Mouse (Mus musculus): ENCODE measurements around the gene Ier5l.

Gene Ier5l

DNA sequence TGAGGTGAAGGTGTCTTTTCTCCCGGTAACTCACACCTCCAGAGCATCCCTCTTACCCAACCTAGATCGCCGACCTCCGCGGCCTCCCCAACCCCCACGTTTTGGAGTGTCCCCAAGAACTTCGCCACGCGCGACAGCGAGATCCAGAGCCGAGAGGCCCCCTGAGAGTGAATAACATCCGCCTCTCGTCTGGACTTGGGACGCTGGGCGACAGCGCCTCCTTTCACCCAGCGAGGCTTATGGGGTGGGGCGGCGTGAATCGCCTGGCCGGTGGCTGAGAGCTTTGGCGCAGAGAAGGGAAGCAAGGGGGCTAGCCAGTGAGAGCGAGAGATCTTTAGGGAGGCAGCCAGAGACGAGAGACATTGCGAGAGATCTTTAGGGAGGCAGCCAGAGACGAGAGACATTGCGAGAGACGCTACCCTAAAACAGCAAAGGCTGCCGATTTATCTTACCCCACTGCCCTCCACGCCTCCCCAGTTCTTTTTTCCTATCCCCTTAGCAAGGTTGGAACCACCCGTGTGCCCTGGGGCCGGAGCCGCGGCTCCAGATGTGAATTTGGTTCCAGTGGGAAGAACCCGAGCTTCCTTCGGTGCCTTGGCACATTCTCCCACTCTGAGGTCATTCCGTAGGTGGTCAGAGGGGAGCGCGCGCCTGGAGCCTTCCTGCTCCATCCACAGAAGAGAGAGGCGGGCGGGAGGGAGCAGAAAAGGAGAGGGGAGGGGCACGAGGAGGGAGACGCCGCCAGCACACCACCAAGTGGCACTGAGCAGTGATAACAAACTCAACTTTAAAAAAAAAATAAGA lies 3.7 kb downstream of the Ier5l start:
- peak; percentile 68 for DNase-seq

DNA sequence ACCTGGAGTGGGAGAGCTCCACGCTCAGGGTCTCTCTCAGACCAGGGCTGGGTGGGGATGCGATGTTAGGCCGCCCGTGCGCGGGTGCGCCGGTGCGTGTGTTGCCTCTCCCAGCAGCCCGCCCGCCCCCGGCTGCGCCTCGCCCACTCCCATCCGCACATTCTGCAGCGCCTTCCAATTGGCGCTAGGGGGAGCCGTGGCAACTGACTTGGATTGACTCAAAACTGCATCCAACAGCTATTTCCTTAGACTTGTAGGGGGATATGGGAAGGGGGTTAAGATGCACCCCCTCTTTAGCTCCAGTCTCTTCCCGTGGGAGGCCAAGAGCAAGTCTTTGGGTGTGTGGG lies 4.2 kb downstream of the Ier5l start:
- peak; percentile 53 for DNase-seq

DNA sequence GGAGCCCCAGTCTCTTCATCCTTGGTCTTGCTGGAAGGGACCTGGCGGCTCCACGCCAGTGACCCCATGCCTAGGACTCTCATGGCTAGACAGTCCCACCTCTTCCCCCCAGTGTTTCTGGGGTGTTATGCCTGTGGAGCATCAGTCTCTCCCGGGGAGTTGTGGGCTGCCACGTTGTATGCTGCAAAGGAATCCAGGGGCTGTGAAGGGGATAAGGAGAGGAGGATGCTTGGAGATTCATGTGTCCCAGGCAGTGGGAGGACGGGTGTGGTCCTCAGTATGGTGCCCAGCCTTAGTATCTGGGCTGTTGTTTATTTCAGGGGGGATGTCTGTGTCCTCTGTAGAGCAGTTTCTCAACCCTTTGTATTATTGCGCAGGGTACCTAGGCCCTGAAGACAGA lies 5.0 kb downstream of the Ier5l start:
- no peak for DNase-seq

DNA sequence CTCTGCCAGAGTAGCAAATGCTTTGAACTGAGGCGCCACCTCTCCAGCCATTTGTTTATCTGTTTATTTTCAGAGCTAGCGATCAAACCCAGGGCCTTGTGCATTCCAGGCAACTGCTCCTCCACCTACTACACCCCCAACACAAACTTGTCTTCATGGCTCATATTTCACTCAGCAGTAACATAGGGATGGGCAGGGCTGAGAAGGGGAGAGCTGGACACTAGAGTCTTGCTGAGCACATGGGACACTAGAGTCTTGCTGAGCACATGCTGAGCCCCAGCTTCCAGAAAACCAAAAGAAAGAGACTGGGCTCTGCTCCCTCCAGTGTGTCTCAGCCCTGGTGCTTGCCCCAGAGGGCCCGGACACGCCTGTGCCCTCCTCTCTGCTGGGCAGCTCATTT lies 7.2 kb downstream of the Ier5l start:
- no peak for DNase-seq

DNA sequence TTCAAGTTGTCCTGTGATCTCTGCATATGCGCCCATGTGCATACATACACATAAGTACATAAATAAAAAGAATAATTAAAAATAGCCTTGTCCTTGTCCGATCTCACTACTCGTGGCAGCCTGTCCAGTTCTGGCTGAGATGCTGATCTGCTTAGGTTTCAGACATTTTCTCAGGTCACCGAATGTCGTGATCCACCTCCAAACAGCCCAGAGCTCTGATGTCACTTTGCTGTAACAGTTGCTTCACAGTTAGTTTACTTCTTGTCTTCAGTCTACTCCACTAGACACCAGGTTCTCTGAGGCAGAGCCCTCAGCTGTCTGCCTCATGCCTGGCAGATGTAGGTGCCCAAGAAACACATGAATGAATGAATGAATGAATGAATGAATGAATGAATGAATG lies 9.6 kb downstream of the Ier5l start:
- DNase-seq: no peak

DNA sequence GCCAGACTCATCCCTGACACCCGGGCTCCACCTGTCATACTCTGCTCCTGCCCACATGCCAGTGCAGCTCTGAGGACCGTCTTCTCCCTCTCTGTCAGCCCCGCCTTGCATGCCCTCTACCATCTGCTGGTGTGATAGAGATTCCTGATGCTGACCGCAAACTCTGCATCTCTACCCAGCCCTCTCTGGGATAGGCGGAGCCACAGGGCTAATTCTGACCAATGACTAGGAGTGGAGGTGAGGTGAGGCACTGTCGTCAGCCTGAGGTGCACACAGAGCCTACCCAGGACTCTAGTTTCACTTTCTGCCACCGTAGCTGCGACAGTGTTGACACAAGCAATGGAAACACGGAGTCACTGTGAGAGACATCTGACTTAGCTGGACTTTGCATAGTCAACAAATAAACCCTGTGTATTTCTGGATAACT lies 10.1 kb downstream of the Ier5l start:
- DNase-seq: peak; percentile 85

DNA sequence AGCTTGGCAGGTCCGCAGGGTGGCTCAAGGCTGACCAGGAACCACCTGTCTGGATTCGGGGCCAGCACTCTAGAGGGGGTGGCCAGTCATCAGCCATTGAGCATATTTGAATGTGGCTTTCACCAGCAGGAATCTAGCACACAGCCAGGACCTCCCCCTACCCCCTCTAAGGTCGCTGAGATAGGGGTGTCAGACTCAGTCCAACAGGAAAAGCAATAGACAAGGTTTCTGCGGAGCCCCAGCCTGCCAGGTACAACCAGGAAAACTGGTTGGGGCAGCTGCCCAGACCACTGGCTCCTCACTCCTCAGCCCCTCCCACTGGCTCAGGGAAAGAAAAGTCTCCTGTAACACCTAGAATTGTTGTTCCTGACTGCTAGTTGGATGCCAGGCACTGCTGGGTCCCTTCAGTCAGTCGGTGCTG lies 10.7 kb downstream of the Ier5l start:
- peak; percentile 80 for DNase-seq

DNA sequence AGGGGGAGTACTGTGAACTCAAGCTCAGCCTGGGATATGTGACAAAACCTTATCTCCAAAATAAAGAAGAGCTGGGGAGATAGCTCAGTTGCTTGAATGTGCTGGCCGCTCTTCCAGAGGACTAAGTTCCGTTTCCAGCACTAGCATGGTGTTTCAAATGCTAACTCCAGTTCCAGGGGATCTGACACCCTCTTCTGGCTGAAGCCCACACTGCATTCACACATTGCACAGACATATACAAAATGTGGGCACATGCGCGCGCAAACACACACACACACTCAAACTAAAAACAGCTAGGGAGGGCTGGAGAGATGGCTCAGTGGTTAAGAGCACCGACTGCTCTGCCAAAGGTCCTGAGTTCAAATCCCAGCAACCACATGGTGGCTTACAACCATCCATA lies 14.8 kb downstream of the Ier5l start:
- DNase-seq: no peak

DNA sequence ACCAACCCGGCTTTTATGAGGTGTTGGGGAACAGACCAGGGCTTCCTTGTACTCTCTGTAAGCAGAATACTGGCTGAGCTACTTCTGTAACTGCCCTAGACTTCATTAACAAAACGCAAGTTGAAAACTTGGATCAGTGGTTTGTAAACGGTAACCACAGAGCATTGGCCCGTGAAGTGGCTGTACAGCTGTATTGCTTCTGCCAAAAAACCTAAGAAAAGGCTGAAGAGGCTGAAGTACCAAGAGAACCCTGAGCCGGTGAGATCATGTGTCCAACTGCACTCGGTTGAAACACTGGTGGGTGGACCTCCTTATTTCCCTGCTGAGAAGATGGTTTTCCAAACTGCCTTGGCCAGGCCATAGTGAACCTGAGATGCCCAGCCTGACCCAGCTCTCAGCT lies 15.7 kb downstream of the Ier5l start:
- DNase-seq: peak; percentile 83

DNA sequence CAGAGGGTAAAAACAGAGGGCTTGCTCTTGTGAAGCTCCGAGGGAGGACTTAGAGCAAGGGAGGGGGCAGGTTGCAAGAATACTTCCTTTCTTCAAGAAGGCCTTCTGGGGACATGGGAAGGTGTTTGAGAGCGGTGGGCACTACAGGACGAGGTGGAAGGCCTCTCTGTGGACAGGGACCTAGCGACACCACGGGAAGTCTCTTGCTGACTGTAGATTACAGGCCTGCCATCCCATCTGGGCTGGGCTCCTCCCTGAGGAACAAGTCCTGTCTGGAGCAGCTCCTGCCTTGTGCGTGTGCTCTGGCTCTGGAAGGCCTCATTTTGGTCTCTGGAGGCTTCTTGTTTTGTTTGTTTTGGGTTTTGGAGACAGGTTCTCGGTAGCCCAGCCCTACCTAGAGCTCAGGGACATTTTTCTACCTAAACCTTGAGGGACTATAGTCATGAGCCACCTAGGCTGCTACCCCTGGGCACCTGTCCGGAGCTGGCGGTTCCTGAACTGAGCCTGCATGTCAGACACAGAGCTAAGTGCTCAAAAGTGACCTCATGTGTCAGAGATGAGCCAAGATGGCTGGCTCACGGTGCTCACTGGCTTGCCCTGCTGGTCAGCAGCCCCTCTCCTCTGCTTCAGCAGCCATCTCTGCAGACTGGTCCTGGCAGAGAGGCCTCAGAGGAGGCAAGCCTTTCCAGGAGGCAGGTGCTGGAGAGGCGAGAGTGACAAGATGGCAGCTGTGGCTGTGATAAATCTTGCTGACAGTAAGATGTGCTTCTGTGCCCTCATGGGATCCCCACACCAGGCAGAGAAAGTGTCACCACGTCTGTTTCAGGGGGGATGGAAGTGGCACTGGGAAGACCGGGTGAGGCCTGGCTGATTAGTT lies 17.7 kb downstream of the Ier5l start:
- DNase-seq: no peak

DNA sequence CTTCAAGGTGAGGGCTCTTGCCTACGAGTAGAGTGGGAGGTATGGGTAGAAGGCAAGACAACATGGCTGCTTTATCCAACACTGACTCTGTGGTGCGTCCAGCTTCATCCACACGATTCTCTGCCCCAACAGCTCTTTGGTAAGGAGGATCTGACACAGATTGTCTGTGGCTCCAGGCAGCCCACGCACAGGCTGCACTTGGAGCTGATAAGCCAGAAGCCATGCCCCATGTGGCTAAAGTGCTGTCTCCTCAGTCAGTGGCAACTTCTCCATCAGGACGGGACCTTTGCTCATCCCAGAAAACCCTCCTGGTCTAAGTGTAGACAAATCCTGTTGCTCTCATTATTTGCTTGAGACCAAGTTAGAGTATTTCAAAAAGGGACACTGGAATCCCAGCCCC lies 19.4 kb downstream of the Ier5l start:
- no peak for DNase-seq

DNA sequence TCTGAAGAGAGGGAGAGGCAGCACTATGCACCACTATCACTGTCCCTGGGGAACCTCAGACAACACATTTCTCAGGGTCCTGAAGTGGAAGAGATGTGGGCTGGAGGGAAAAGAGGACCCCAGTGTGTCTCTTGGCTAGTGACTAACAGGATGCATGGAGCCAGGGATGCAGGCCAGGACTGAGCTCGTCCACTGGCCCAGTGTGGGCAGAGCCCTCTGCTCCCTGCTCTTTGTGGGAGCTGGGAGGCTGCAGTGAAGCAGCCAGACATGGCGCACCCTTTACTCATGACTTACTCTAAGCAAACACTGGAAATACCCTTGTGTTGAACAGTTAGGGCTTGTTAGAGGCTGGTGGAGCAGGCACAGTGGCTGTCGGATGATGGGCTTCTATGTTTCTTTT lies 20.4 kb downstream of the Ier5l start:
- DNase-seq: no peak

DNA sequence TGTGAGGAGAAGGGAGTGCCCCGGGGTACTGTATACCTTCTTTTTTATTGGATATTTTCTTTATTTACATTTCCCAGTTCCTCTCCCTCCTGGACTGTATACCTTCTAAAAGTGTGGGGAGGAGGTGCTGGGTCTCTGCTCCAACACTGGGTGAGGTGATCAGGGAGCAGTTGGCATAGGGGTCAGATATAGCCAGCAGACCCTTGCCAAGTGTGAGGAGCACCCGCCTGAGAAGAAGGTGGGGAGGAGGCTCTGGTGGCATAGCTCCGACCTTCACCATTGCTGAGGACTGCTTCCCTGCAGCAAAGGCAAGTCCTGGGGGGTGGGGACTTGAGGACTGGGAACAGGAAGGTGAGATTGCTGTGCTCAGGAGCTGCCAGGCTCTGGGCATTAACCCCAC lies 22.5 kb downstream of the Ier5l start:
- DNase-seq: no peak

DNA sequence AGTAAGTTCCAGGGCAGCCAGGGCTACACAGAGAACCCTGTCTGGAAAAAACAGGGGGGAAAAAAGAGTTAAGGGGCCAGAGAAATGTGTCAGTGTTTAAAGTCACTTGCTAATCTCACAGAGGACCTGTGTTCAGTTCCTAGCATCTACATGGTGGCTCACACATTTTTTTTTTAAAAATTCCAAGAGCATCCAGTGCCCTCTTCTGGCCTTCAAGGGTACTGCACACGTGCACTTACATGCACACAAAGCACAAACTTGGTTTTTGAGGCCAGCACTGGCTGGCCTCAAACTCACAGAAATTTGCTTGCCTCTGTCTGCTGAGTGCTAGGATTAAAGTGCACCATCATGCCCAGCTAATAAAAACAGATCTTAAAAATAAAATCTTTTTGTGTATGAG lies 23.5 kb downstream of the Ier5l start:
- DNase-seq: no peak

DNA sequence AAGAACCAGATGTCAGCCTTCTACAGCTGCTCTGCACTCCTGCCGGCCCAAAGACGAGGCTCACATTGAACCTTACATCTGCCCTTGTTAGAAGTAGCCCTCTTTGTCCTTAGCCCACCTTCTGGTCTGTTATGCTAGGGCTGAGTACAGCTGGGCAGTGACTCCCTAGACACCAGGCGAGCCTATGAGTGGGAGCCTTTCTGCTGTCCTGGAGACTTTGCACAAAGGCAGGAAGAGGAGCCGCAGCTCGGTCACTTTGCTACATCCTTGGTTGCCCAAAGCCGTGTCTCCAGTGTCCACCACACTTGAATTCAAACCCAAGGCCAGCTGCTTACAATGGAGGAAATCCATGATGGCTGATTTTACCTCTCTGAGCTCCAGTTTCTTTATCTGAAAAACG lies 25.6 kb downstream of the Ier5l start:
- no peak for DNase-seq

DNA sequence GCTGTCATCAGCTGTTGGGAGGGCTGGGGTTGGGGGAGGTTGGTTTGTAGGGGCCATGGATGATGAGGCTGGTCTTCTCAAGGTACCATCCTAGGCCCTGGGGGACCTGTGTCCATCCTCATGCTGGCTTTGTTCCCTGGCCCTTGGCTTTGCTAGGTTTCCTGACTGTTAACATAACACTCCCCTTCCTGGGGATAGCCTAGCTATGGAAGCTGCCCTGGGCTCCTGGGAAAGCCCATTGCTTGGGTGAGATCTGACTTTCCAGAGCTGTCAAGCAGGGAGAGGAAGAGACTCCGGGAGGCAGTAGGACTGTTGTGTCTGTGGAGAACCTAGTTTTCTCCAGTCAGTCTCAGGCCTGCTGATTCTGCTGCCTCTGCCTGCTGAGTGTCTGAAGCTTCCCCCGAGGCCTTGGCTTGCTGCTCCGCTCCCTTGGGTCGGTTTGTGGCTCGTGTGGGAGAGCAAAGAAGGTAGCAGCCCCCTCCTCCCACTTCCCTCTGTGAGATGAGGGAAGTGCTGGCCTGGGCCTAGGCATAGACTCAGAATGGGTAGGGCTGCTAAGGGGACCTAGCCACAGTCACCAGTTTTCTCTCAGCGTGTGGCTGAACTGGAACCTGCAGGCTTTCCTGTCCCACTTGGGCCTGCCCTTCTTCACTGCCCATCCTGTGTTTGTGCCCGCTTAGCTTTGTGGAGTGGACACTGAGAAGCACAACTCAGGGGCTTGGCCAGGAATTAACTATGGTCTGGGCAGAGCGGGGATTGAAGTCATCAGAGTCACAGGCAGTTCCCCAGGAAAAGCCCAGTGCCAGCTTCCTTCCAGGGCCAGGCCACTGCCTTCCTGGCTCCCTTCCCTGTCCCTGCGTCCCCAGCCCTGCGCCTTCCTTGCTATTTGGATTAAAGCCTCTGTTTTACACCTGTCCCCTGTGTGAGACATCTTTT lies 26.9 kb downstream of the Ier5l start:
- no peak for DNase-seq

DNA sequence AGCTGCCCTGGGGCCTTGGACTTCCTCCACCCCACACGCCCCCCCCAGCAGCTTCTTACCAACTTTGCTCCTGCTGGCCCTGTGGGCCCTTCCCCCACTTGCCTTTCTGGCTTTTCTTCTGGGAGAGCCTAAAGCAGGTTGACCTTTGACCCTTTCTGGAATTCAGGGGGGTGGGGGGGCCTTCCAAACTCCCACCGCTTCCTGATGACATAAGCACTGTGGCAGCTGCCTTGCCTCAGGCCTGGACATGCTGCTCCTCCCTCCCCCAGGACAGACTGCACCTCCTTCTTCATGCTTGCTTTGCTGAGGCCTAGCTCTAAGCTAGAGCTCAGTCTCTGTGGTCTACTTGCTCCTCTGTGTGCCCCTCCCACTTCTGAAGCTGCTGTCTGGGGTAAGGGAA lies 28.7 kb downstream of the Ier5l start:
- peak; percentile 73 for DNase-seq

DNA sequence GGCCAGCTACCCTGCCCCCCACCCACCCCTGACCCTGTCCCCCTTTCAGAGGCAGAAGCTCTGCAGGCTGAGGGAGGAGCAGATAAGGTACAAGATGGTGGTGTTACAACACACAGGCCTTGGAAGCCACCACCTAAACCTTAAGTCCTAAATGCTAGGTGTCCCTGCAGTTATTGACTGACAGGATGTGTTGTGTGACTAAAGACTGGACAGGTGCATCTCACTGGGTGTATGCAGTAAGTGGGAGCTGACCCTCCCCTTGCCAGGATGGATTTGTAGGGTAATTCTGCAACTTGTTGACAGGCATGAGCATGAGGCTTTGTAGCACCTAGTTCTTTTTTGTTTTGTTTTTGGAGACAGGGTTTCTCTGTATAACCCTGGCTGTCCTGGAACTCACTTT lies 29.6 kb downstream of the Ier5l start:
- no peak for DNase-seq

DNA sequence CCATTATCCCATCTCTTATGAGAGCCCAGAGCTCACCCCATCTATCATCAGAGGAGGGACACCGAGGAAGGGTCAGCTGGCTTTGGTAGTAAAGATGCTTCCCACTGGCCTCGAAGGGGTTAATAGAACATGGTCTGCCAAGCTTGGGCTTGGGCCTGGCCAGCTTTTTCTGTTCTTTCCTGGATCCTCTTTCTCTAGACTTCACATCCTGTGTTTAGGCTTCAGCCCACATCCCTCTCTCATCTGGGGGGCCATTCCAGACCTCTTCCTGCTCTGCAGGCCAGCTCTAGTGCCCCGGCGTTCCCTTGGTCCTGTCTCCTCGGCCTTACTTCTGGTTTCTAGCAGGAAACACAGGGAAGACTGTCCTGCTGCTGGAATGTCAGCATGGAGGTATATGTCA lies 30.0 kb downstream of the Ier5l start:
- DNase-seq: no peak

DNA sequence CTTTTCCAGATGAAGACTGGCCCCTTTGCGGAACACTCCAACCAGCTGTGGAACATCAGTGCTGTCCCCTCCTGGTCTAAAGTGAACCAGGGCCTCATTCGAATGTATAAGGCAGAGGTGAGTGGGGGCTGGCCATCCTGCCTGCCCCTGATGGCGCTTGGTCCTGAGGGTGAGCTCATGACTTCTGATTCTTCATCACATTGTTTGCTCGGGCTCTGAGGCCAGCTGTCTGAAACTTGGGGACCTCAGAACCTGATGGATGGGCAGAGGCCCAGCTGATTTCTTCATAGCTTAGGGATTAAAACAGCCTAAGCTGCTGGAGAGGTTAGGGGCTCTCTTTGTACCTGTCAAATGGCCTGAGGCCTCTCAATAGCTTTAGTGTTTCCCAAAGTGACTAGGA lies 30.7 kb downstream of the Ier5l start:
- no peak for DNase-seq

DNA sequence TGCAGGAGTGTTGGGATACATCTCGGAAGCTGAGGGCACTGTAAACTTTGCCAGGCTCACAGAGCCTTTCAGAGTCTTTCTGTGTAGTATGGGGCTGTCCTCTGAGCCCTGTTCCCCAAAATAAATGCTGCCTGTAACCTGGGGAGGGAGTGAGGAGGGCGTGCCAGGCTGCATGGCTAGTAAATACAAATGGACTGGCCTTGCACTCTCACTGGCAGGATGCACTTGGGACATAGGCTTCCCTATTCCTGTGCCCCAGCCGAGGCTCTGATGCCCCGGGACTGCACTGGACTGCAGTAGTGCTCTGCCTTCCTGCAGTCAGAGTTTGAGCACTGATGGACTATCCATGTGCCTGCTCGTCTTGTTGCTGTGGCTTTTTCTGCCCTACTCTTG lies 31.5 kb downstream of the Ier5l start:
- DNase-seq: no peak

DNA sequence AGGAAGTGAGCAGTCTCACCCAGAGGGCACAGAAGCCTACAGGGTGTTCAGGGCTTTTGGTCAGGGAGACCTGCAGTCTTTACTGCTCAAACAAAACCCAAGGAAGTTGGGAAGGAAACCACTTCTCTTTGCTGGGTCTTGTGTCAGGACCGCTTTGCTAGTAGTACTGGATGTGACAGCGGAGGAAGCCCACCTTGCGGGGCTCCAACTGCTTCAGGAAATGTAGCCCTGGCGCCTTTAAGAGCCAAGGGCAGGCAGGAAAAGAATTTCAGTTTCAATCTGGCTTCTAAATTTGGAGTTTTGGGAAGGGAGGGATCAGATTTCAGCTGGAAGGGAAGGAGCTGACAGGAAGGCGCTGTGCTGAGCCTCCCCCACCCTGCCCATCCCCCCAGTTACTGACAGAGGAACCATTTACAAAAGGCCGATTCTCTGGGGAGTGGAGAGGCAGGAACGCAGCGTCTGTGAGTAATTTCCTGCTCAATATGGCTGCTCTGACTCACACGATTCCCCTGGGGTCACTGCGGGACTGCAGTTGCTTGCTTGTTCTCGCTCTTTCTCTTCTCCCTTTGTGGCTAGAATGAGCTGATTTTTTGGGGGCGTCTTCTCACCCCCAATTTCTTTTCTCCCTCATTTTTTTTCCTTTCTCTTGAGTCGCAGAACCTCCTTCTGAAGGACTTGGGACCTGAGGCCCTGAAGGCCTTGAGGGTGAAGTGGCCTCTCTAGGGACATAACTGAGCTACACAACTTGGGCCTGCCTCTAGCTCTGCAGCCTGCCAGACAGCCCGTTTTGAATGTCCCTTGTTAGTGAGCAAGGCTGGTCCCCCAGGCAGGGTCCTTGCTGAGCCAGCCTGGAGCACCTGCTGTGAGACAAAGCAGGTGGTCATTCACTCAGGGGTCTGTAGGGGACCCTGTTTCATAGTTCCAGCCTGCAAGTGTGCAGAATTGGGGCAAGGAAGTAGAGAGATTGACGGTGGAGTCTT lies 32.2 kb downstream of the Ier5l start:
- peak; percentile 85 for DNase-seq

Data from kidney, adult 11 months (tissue).